Mouse (Mus musculus) olfactory bulb, adult 2 months (tissue): ENCODE measurements around the gene Tgm3.

Experiments
- CTCF ChIP-seq: fragments of 200-500 bp; IDR thresholded peaks from 2 replicates; pipeline ENCODE4 v1.5.1; 2012; ENCODE audit warnings: low read depth, mild to moderate bottlenecking, low read length, moderate library complexity; ENCODE audit not compliant: insufficient read depth
- POLR2A ChIP-seq: fragments of 200-500 bp; IDR thresholded peaks from 2 replicates; pipeline ENCODE4 v1.6.1; 2012; ENCODE audit warnings: mild to moderate bottlenecking, low read depth, low read length, moderate library complexity; ENCODE audit not compliant: insufficient read depth

DNA sequence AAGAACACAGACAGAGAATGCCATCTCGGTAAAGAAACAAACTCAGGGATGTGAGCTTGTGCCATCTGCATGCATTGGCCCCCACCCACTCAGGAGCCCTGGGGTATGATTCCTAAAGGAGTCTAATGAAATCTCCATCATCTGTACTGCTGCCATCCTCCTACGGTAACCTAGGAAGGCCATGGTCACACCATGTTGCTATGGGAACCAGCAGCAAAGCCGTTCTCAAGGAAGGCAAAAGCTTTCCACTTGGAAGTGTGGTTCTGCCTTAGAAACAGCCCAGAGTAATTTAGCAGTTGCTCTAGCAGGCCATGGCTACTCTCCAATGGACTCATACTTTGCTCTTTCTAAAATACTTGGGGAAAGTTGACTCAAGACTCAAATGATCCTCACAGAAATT is 26.8 kb downstream of the Tgm3 start:
- no peak for TF ChIP-seq CTCF
- TF ChIP-seq POLR2A = no peak
